Mouse (Mus musculus) intestine, postnatal 0 days (tissue): ENCODE measurements around the gene Antxr2. TPM values are rescaled to one million over a fixed set of nuclear protein-coding genes. Genes with fewer than 3 reads are reported as not detected.

Experiments used
- ATAC-seq: fragments of 200-750 bp; cut with Nextera tagmentation; 2 replicates; pipeline ENCODE4 v1.8.0; 2017; ENCODE audit warnings: mild to moderate bottlenecking, moderate TSS enrichment, moderate library complexity
- H3K27ac ChIP-seq: fragments of 300-500 bp; sonication (generic); 2 replicates; pipeline ENCODE4 v1.5.1; 2014; ENCODE audit warnings: mild to moderate bottlenecking, low read depth, low read length, moderate library complexity
- H3K27me3 ChIP-seq: fragments of 300-500 bp; sonication (generic); replicated peaks from 2 replicates; pipeline ENCODE4 v1.6.1; 2014; ENCODE audit warnings: low read length, mixed read lengths; ENCODE audit not compliant: control insufficient read depth, insufficient read depth
- H3K36me3 ChIP-seq: fragments of 300-500 bp; sonication (generic); 2 replicates; pipeline ENCODE4 v1.6.1; 2014; ENCODE audit warnings: mild to moderate bottlenecking, moderate library complexity; ENCODE audit not compliant: control insufficient read depth, insufficient read depth
- H3K4me1 ChIP-seq: fragments of 300-500 bp; sonication (generic); replicated peaks from 2 replicates; pipeline ENCODE4 v1.6.1; 2014; ENCODE audit warnings: antibody characterized with exemption, low read length, mixed read lengths; ENCODE audit not compliant: control insufficient read depth, insufficient read depth
- H3K4me2 ChIP-seq: fragments of 300-500 bp; sonication (generic); replicated peaks from 2 replicates; pipeline ENCODE4 v1.6.1; 2014; ENCODE audit warnings: low read depth, mild to moderate bottlenecking, moderate library complexity
- H3K4me3 ChIP-seq: fragments of 300-500 bp; sonication (generic); 2 replicates; pipeline ENCODE4 v1.5.1; 2014; ENCODE audit warnings: low read depth, low read length
- H3K9ac ChIP-seq: fragments of 300-500 bp; sonication (generic); 2 replicates; pipeline ENCODE4 v1.6.1; 2014; ENCODE audit warnings: mild to moderate bottlenecking, low read depth, low read length
- H3K9me3 ChIP-seq: fragments of 300-500 bp; sonication (generic); 2 replicates; pipeline ENCODE4 v1.6.1; 2016; ENCODE audit warnings: mixed run types; ENCODE audit not compliant: control insufficient read depth
- CTCF ChIP-seq: sonication (generic); IDR thresholded peaks from 2 replicates; pipeline ENCODE4 v1.5.1; 2016; ENCODE audit warnings: low read depth, mild to moderate bottlenecking, control low read depth, antibody characterized with exemption, moderate library complexity
- WGBS: fragments of 180-500 bp; shearing (Covaris S2); extraction: QIAGEN DNeasy Blood & Tissue Kit; methylation state at CpG from one replicate; pipeline ENCODE4 v1.1.7; 2014; 5-methylcytosine and 5-hydroxymethylcytosine counted together
- polyA plus RNA-seq: library from polyadenylated mRNA; unstranded; fragments of >200 nt; fragmentation: Nextera tagmentation; extraction: Ambion mirVana; gene quantifications from 2 replicates; pipeline ENCODE4 v1.2.1, GENCODE M21; 2015

Gene Antxr2
- polyA plus RNA-seq, 1 experiment from 2014 or later: 18.3 TPM

GRCm38 (mm10) chr5:97999261-97999824 is 31.5 kb downstream of the Antxr2 start:
- Histone ChIP-seq H3K36me3 (peaks cover 19% of the 10 kb centered on the region), H3K4me1 (no peaks in the 10 kb centered on the region), H3K9me3 (no peaks in the 10 kb centered on the region), H3K4me3 (no peak overlapping the region), H3K27me3 (no peaks in the 10 kb centered on the region), H3K9ac (no peak overlapping the region), H3K4me2 (no peak overlapping the region), H3K27ac (no peak overlapping the region)
- no peak for ATAC-seq
- WGBS: 36% methylated on average over 2 of the region's 2 CpGs
- TF ChIP-seq CTCF: no peak

GRCm38 (mm10) chr5:97996500-97997176 is 34.2 kb downstream of the Antxr2 start:
- ATAC-seq: peak; percentile 61
- Histone ChIP-seq H3K9ac (no peak overlapping the region), H3K9me3 (no peaks in the 10 kb centered on the region), H3K4me1 (no peaks in the 10 kb centered on the region), H3K36me3 (peaks cover 6% of the 10 kb centered on the region), H3K27ac (no peak overlapping the region), H3K4me2 (no peak overlapping the region), H3K27me3 (no peaks in the 10 kb centered on the region), H3K4me3 (no peak overlapping the region)
- 38% methylated on average over 6 of the region's 6 CpGs for WGBS
- TF ChIP-seq CTCF: no peak

DNA sequence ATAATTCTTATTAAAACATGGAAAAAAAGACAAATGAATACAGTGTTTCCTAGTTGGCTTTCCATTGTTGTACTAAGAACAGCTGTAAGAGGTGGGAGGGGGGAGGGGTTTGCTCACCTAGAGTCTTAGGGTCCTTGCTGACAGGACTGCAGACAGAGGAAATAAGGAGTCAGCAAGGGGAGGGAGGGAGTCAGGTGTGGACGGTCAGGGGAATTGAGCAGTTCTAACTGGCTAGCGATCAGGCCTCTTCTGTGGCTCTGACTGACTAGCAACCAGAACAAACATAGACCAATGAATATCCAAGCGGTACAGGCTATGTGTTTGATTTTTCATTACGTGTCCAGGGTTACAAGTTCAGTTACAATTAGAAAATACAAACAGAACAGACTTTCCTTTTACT is 35.0 kb downstream of the Antxr2 start:
- no peak overlapping the region for H3K9ac ChIP-seq
- H3K9me3 ChIP-seq: no peaks in the 10 kb centered on the region
- no peak for TF ChIP-seq CTCF
- H3K27me3 ChIP-seq: no peaks in the 10 kb centered on the region
- ATAC-seq: no peak
- H3K27ac ChIP-seq: no peak overlapping the region
- no peak overlapping the region for H3K4me2 ChIP-seq
- no peaks in the 10 kb centered on the region for H3K4me1 ChIP-seq
- no peak overlapping the region for H3K4me3 ChIP-seq
- peaks cover 2% of the 10 kb centered on the region for H3K36me3 ChIP-seq
- 42% methylated on average over 4 of the region's 4 CpGs for WGBS

GRCm38 (mm10) chr5:97986656-97987294 is 44.1 kb downstream of the Antxr2 start:
- Histone ChIP-seq H3K4me3 (no peak overlapping the region), H3K9ac (no peak overlapping the region), H3K4me1 (no peaks in the 10 kb centered on the region), H3K27ac (no peak overlapping the region), H3K36me3 (no peaks in the 10 kb centered on the region; the same call in 1 of the 2 replicates), H3K27me3 (no peaks in the 10 kb centered on the region), H3K4me2 (no peak overlapping the region), H3K9me3 (no peaks in the 10 kb centered on the region)
- 82% methylated on average over 4 of the region's 4 CpGs for WGBS
- ATAC-seq: no peak
- TF ChIP-seq CTCF: no peak

GRCm38 (mm10) chr5:97983375-97983774 is 47.5 kb downstream of the Antxr2 start:
- H3K36me3 ChIP-seq: no peaks in the 10 kb centered on the region; the same call in 1 of the 2 replicates
- no peak for ATAC-seq
- H3K9ac ChIP-seq: no peak overlapping the region
- 94% methylated on average over 9 of the region's 9 CpGs for WGBS
- H3K27me3 ChIP-seq: no peaks in the 10 kb centered on the region
- no peak for TF ChIP-seq CTCF
- H3K9me3 ChIP-seq: no peaks in the 10 kb centered on the region
- no peak overlapping the region for H3K4me3 ChIP-seq
- no peaks in the 10 kb centered on the region for H3K4me1 ChIP-seq
- no peak overlapping the region for H3K4me2 ChIP-seq
- H3K27ac ChIP-seq: no peak overlapping the region

DNA sequence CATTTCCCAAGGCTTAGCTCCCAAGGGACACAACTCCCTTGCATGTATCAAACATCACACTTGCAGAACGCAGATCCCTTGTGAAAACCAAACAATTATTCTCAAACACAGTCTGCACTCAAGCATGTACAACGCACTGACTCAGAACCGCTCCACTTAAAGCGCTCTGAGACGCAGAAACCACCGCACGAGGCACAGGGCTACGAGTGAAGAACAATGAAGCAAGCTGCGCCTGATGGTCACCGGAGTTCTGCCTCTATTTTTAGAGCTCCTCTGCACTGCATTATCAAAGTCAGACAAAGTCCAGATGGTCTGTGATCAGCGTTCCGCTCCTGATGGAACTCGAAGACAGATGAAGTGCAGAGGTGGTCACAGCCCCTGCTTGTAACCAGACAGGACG is 50.4 kb downstream of the Antxr2 start:
- H3K27me3 ChIP-seq: no peaks in the 10 kb centered on the region
- WGBS: 62% methylated on average over 14 of the region's 14 CpGs
- no peaks in the 10 kb centered on the region; the same call in 1 of the 2 replicates for H3K36me3 ChIP-seq
- no peaks in the 10 kb centered on the region for H3K4me1 ChIP-seq
- H3K27ac ChIP-seq: no peak overlapping the region
- H3K4me3 ChIP-seq: no peak overlapping the region
- TF ChIP-seq CTCF: no peak
- H3K9me3 ChIP-seq: no peaks in the 10 kb centered on the region
- no peak for ATAC-seq
- no peak overlapping the region for H3K9ac ChIP-seq
- no peak overlapping the region for H3K4me2 ChIP-seq
